Mouse (Mus musculus) left cerebral cortex, adult 11 months (tissue): ENCODE measurements around the gene Tnni1.

Source experiments
- DNase-seq: peaks from one replicate; pipeline ENCODE4 v3.0.0; 2022; ENCODE audit warnings: low spot score

Tnni1 gene

GRCm38 (mm10) chr1:135767324-135767890 is 11.8 kb upstream of the Tnni1 start:
- DNase-seq, result no peak

- DNase-seq, result no peak
These were observed 10.8 kb upstream of the Tnni1 start for GRCm38 (mm10) chr1:135768400-135768799.

GRCm38 (mm10) chr1:135770237-135770636 is 9.0 kb upstream of the Tnni1 start:
- DNase-seq, result no peak

GRCm38 (mm10) chr1:135770896-135771572 is 8.2 kb upstream of the Tnni1 start:
- no peak for DNase-seq

GRCm38 (mm10) chr1:135771573-135771970 is 7.7 kb upstream of the Tnni1 start:
- no peak for DNase-seq

GRCm38 (mm10) chr1:135776596-135776995 is 2.6 kb upstream of the Tnni1 start:
- no peak for DNase-seq

- DNase-seq, result no peak
These were observed 2.2 kb upstream of the Tnni1 start for GRCm38 (mm10) chr1:135777046-135777445.

GRCm38 (mm10) chr1:135780649-135781048 is 1.4 kb downstream of the Tnni1 start:
- DNase-seq, result no peak

- DNase-seq, result peak; percentile 58
These were observed 2.0 kb downstream of the Tnni1 start for GRCm38 (mm10) chr1:135781220-135781619.

GRCm38 (mm10) chr1:135782816-135783215 is 3.6 kb downstream of the Tnni1 start:
- peak; percentile 59 for DNase-seq

GRCm38 (mm10) chr1:135787799-135788198 is 8.6 kb downstream of the Tnni1 start:
- no peak for DNase-seq

- no peak for DNase-seq
These were observed 9.5 kb downstream of the Tnni1 start for GRCm38 (mm10) chr1:135788708-135789107.

- DNase-seq, result no peak
These were observed 10.6 kb downstream of the Tnni1 start for GRCm38 (mm10) chr1:135789815-135790214.

- DNase-seq, result no peak
These were observed 13.1 kb downstream of the Tnni1 start for GRCm38 (mm10) chr1:135792143-135792939.

- peak; percentile 36 for DNase-seq
These were observed 14.4 kb downstream of the Tnni1 start for GRCm38 (mm10) chr1:135793370-135794215.

GRCm38 (mm10) chr1:135794216-135795134 is 15.2 kb downstream of the Tnni1 start:
- DNase-seq, result no peak

- no peak for DNase-seq
These were observed 19.3 kb downstream of the Tnni1 start for GRCm38 (mm10) chr1:135798492-135798891.

- DNase-seq, result no peak
These were observed 19.9 kb downstream of the Tnni1 start for GRCm38 (mm10) chr1:135799109-135799627.

GRCm38 (mm10) chr1:135800192-135800950 is 21.1 kb downstream of the Tnni1 start:
- no peak for DNase-seq

GRCm38 (mm10) chr1:135807546-135807945 is 28.3 kb downstream of the Tnni1 start:
- no peak for DNase-seq
